Mouse (Mus musculus) R1 (cell line): ENCODE data around the gene Prr7.

Experiments used
- DNase-seq: peaks from one replicate; pipeline ENCODE4 v3.0.0-alpha.2; 2018; ENCODE audit warnings: low read depth, low spot score

The Prr7 gene

GRCm38 (mm10) chr13:55506697-55507096, 42.6 kb downstream of the Prr7 start:
- DNase-seq = no peak

DNA sequence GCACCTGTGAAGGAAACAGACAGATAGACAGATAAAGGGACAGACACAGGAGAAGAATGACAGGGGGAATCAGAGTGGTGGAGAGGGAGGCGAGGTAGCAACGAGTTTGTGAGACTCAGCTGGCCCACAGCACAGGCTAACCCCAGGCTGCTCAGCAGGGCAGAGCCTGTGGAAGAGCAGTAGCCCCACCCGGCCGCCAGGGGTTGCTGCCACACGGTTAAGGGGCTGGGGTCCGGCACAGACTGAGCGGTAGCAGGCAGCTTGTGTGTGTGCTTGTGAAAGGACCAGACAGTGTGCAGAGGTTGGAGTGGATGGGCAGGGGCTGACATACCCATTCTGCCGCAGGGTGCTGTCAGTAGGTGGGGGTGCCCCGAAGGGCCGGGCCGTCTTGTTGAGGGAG, 43.8 kb downstream of the Prr7 start:
- DNase-seq = peak; percentile 80

DNA sequence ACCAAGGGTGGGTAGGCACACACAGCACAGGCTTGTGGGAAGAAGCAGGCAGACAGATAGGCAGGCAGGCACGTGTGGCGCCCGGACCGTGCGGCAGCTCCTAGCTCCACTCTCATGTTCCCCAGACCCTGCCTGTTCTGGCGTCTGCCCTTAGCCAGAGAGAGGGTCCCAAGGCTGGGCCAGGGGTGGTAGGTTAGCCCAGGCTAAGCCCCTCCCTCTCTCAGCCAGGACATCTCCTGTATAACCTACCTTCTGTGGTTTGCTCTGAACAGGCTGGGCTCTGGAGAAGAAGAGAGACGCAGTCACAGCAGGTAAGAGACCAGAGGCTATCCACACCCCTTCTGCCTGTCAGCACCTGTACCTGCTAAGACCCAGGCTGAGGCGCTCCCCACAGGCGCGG, 44.5 kb downstream of the Prr7 start:
- DNase-seq = peak; percentile 18

DNA sequence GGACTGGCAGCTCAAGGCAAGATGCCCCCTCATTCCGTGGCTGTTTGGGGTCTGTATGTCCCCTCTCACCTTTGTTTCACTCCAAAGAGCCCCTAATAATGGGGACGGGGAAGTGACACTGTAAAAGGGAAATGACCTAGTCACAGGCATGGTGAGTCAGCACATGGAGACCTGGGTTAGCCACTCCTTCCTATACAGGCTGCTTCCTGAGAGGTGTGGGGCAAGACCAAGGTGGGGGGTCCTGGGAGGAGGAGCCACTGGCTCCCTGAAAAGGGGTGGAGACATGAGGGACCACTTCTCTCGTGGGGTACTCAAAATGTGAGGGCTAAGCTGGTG, 46.2 kb downstream of the Prr7 start:
- DNase-seq = peak; percentile 83

GRCm38 (mm10) chr13:55510668-55511491, 46.8 kb downstream of the Prr7 start:
- DNase-seq = peak; percentile 74

DNA sequence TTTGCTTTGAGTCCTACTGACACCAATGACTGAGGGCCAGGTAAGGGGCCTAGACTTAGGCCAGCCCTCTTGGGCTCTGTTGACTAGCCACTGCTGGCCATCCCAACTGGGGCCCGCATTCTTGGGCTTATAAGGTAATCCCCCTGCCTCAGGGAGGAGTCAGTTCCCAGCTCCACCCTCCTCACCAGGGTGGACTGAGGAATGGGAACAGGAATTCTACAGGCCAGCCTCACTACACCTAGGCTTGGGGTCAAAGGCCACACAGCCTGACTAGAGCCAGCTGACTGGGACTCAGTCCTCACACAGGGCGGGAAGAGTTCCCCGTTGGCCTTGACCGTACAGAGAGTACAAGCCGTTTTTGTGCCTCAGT, 47.4 kb downstream of the Prr7 start:
- peak; percentile 64 for DNase-seq

DNA sequence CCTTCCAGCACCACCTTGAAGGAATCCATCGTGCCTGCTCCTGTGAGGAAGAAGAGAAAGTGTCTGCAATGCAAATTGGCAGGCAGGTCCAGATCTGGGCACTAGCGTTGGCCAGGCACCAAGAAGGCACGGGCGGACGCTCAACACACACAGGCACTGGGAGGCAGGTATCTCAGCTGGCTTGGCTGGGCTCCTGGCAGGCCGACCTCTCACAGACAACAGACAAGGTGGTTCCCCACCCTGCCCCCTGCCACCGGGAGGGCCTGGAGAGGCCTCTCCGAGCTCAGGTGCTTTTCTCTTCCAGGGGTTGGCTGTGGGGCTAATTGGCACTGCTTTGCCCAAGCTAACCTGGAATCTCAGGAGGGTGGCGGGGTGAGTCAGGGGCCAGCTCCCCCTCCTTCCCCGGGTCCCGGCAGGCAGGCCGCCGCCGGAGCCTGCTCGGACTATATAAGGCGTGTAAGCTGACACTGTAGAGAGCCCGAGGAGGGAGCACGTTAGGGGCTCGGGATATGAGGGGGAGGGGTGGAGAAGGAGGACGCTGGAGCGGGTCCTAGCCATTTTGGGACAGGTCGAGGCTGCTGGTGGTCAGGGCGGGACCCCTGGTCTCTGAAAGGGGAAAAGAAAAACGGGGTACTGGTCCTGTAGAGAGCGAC, 48.4 kb downstream of the Prr7 start:
- DNase-seq = peak; percentile 68

DNA sequence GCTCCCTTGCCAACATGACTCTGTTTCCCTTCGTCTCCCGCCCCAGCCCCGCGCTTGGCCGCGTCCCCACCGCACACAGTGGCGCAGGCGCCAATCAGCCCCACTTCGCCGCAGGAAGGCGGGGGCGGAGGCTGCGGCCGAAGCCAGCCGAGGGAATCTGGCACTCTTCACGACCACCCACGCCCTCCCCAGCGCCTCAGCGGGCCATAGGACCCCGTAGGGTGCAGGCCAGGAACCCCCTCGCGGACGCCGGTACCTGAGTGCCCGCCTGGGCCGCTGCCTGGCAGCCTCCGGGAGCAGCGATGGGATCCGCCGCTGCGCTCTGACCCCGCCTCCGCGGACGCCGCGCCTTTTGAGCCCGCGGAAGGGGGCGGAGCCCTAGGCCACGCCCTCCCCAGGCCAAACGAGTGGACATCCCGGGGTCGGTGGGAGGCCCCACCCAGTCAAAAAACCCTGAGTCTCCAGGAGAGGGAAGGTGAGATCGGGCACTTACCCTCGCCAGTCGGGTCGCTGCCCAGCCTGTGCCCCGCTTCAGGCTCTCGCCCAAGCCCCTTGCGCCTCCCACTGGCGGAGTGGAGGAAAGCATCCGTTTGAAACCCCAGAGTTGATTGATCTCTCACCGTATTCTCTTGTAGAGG, 49.2 kb downstream of the Prr7 start, which contains the start of gene Pdlim7:
Gene Pdlim7 (minus strand): TSS at position 566 of the 638 bp plus-strand sequence.
- peak; percentile 88 for DNase-seq

DNA sequence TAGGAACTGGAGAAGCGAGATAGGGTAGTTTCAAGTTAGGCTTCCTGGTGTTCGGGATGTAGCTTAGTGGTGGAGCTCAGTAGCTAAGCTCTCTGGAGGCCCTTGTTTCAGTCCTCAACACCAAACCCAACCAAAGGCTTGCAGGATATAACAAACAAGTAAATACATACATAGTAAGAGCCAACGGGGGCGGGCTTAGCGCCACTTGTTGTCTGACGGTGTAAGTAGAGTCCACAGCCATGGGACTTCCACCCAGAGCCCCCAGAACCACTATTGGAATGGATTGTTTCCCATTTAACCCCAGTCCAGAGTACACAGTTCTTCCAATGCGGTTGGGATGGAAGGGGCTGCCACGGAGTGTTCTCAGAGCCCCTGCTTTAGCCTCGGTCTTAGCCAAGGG, 49.8 kb downstream of the Prr7 start:
- DNase-seq = no peak

- peak; percentile 84 for DNase-seq
Observed at GRCm38 (mm10) chr13:55516955-55517354, 52.9 kb downstream of the Prr7 start.

DNA sequence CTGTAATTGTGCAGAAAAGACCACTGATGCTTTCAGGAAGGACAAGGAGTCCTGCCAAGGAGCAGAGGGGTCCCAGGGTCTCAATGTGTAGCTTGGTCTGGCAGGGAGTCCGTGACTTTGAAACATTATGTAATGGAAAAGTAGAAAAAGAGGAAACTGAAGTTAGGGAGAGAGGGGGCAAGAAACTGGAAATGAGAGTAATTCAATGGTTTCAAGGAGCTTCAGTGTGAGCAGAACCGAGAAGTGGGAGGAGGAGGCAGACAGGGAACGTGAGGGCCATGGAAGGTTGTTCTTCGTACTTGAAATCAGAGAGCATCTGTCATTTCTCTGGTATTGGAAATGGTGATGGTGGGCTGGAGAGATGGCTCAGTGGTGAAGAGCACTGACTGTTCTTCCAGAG, 55.5 kb downstream of the Prr7 start:
- DNase-seq = no peak

GRCm38 (mm10) chr13:55522730-55523129, 58.7 kb downstream of the Prr7 start:
- peak; percentile 49 for DNase-seq
